Mouse (Mus musculus) spleen, adult 2 months (tissue): ENCODE measurements around the gene Nckap5. TPM values are rescaled to one million over a fixed set of nuclear protein-coding genes. Genes with fewer than 3 reads are reported as not detected.
"Not testable (repeated sequence)": the region's sequence is repeated elsewhere in the genome, so short reads cannot be mapped to it uniquely, and the experiment has no call there.

ENCODE experiments used
- DNase-seq, 2 experiments: peaks; one replicate each; pipeline versions ENCODE4 v3.0.0 to v3.0.0-alpha.2; 2012 to 2021; ENCODE audit warnings: low spot score in 2 of 2, low read depth in 1 of 2
- H3K27ac ChIP-seq: fragments of 200-500 bp; 2 replicates; pipeline ENCODE4 v1.5.1; 2012; ENCODE audit warnings: low read length, inconsistent platforms; ENCODE audit not compliant: insufficient read depth
- H3K27me3 ChIP-seq: fragments of 200-500 bp; 2 replicates; pipeline ENCODE4 v1.6.1; 2012; ENCODE audit warnings: mild to moderate bottlenecking, moderate library complexity, low read length, inconsistent platforms; ENCODE audit not compliant: control insufficient read depth, insufficient read depth
- H3K36me3 ChIP-seq: fragments of 200-500 bp; 2 replicates; pipeline ENCODE4 v1.6.1; 2012; ENCODE audit warnings: mild to moderate bottlenecking, low read length, inconsistent platforms; ENCODE audit not compliant: control insufficient read depth, insufficient read depth
- H3K4me1 ChIP-seq: fragments of 200-500 bp; 2 replicates; pipeline ENCODE4 v1.6.1; 2011; ENCODE audit warnings: inconsistent platforms; ENCODE audit not compliant: control insufficient read depth, insufficient read depth, insufficient read length
- H3K4me3 ChIP-seq: fragments of 200-500 bp; 2 replicates; pipeline ENCODE4 v1.5.1; 2011; ENCODE audit warnings: mild to moderate bottlenecking, inconsistent platforms; ENCODE audit not compliant: insufficient read depth, insufficient read length; ENCODE audit errors: extremely low read depth
- CTCF ChIP-seq: fragments of 200-500 bp; IDR thresholded peaks from 2 replicates; pipeline ENCODE4 v1.5.1; 2011; ENCODE audit warnings: mild to moderate bottlenecking, inconsistent platforms; ENCODE audit not compliant: insufficient read depth, insufficient read length, insufficient replicate concordance; ENCODE audit errors: extremely low read depth
- POLR2A ChIP-seq: fragments of 200-500 bp; IDR thresholded peaks from 2 replicates; pipeline ENCODE4 v1.6.1; 2011; ENCODE audit warnings: low read depth, low read length, inconsistent platforms
- WGBS: fragments of 180-500 bp; shearing (Covaris S2); methylation state at CpG from one replicate; pipeline ENCODE4 v1.1.7; 2018; 5-methylcytosine and 5-hydroxymethylcytosine counted together
- polyA plus RNA-seq: library from polyadenylated mRNA; depleted of rRNA; stranded (reverse); fragments of >200 nt; gene quantifications from 2 replicates; pipeline ENCODE4 v1.2.3, GENCODE M21; 2012

Gene Nckap5
- polyA plus RNA-seq, 1 experiment: 0.26 TPM

DNA sequence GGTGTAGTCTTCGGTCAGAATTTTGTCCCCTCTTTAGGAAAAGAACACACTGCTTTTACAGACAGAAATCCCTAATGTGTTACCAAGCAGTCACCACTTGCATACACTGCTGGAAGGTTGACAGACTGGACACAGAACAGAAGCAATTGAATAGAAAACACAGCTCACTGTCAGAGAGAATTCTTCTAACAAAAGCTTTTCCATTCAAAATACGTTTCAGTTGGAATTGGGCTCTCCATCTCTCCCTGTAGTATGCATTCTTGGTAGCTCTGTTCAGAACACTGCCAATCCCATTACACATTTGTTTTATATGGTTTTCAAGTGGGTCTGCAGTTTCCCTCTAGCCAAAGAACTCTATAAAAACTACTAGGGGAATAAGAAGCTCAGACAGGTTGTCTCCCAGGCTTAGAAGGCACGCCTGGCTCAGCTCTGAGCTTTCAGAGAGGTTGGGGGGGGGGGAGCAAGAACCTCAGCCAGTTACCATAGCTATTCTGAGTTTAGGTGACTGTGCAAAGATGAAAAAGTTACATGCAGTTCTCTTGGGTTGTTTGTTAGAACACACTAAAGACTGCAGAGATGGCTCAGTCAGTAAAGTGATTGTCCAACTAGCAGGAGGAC lies 23.5 kb downstream of the Nckap5 start:
- Histone ChIP-seq H3K36me3 (no peaks in the 10 kb centered on the region), H3K4me1 (no peaks in the 10 kb centered on the region), H3K27me3 (no peaks in the 10 kb centered on the region), H3K4me3 (no peak overlapping the region), H3K27ac (no peak overlapping the region)
- DNase-seq: no peak
- no peak for TF ChIP-seq POLR2A
- TF ChIP-seq CTCF: no peak
- WGBS: 76% methylated on average over 3 of the region's 3 CpGs

DNA sequence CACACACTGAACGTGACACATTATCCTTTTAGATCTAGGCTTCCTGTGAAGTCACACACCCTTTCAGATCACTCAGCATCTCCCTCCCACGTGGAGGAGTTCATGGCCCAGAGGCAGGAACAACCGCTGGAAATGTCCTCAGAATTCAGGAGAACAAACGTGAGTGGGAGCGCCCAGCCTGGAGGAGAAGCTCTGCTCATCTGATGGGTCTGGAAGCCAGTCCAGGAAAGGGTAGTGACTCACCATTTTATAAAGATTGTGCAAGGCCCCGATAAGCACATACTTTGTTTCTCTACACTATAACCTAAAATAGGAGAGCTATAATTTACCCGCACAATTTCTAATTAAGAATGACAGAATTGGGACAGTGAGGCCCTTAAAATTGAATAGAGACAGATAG lies 24.1 kb downstream of the Nckap5 start:
- DNase-seq: no peak
- TF ChIP-seq CTCF (no peak), POLR2A (no peak)
- no peaks in the 10 kb centered on the region for H3K36me3 ChIP-seq
- H3K4me1 ChIP-seq: no peaks in the 10 kb centered on the region
- H3K4me3 ChIP-seq: no peak overlapping the region
- no peaks in the 10 kb centered on the region for H3K27me3 ChIP-seq
- 77% methylated on average over 7 of the region's 7 CpGs for WGBS
- no peak overlapping the region for H3K27ac ChIP-seq

DNA sequence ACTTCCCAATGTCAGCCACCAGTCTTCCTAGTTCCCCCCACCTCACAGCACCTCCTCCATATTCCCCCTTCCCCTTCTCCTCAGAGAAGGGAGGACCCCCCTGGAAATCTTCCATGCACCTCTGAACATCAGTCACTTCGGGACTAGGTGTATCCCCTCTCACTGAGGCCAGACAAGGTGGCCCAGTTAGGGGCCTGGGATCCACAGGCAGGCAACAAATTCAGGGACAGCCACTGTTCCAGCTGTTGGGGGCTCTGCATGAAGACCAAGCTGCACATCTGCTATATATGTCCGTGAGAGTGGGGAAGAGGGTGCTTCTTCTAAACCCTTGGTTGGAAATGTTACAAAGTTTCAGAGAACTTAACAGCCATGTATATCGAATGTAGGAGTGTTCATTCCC lies 28.2 kb downstream of the Nckap5 start:
- no peak for TF ChIP-seq CTCF
- TF ChIP-seq POLR2A: no peak
- DNase-seq: no peak
- no peak overlapping the region for H3K27ac ChIP-seq
- no peaks in the 10 kb centered on the region for H3K4me1 ChIP-seq
- 79% methylated on average over 3 of the region's 3 CpGs for WGBS
- no peaks in the 10 kb centered on the region for H3K27me3 ChIP-seq
- no peak overlapping the region for H3K4me3 ChIP-seq
- no peaks in the 10 kb centered on the region for H3K36me3 ChIP-seq

- no peak for DNase-seq
- no peaks in the 10 kb centered on the region for H3K4me1 ChIP-seq
- 83% methylated on average over 8 of the region's 8 CpGs for WGBS
- H3K27ac ChIP-seq: no peak overlapping the region
- no peak for TF ChIP-seq POLR2A
- no peak for TF ChIP-seq CTCF
- H3K27me3 ChIP-seq: no peaks in the 10 kb centered on the region
- no peaks in the 10 kb centered on the region for H3K36me3 ChIP-seq
- no peak overlapping the region for H3K4me3 ChIP-seq
Measured at GRCm38 (mm10) chr1:126801706-126802105, 28.9 kb downstream of the Nckap5 start.

GRCm38 (mm10) chr1:126799379-126799798 lies 31.2 kb downstream of the Nckap5 start:
- WGBS: 90% methylated on average over 11 of the region's 11 CpGs
- TF ChIP-seq CTCF (no peak), POLR2A (no peak)
- H3K36me3 ChIP-seq: no peaks in the 10 kb centered on the region
- no peak for DNase-seq
- H3K4me3 ChIP-seq: no peak overlapping the region
- H3K27ac ChIP-seq: no peak overlapping the region
- no peaks in the 10 kb centered on the region for H3K27me3 ChIP-seq
- H3K4me1 ChIP-seq: no peaks in the 10 kb centered on the region

DNA sequence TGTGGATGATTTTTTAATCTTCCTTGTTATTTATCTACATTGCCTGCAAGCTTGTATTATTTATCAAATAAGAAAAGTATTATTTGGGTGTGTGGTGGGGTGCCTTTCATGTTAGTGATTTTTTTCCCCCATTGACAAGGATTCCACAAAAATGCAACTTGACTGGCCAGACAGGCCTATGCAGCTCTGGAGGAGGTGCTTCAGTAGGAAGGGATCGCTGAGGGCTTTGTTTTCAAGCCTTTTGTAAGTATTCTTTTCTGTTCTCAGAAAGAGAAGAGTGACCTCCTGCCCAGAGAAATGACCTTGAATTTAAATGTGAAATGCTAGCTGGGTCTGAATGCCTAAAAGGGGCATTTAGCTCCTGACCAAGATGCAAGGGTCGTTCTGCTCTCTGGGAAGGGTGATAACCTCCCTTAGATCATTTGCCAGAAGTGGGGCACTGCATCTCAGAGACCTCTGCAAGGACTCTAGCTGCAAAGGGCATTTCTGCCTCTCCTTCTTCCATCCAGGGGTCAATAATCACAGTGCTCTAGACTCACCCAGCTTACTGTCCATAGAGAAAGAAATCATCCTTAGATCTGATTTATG lies 50.2 kb downstream of the Nckap5 start:
- not testable (repeated sequence) for H3K4me1 ChIP-seq, H3K4me3 ChIP-seq, H3K27ac ChIP-seq, H3K36me3 ChIP-seq, H3K27me3 ChIP-seq, DNase-seq
- whole genome bisulfite sequencing: no CpG with 5 or more reads among the region's 2 CpGs

- DNase-seq, H3K36me3 ChIP-seq, H3K27ac ChIP-seq, H3K4me3 ChIP-seq, H3K27me3 ChIP-seq, H3K4me1 ChIP-seq: not testable (repeated sequence)
- WGBS: no CpG with 5 or more reads among the region's 6 CpGs
Measured at GRCm38 (mm10) chr1:126773947-126774346, 56.7 kb downstream of the Nckap5 start.
